Mouse (Mus musculus): ENCODE results near the gene Sema5b. TPM values are rescaled to one million over a fixed set of nuclear protein-coding genes. Genes with fewer than 3 reads are reported as not detected.

Sema5b gene
- polyA plus RNA-seq, 1 experiment from 2014 or later: 18.1 TPM

- no peak overlapping the region for H3K27ac ChIP-seq (ENCODE audit: low read depth, low read length)
- H3K9ac ChIP-seq (replicated peaks; ENCODE audit: low read depth, low read length): no peak overlapping the region
- H3K9me3 ChIP-seq (ENCODE audit: control insufficient read depth, low read length): no peaks in the 10 kb centered on the region
- no peak overlapping the region for H3K4me3 ChIP-seq (ENCODE audit: low read depth, low read length)
- peaks cover 32% of the 10 kb centered on the region; the same call in 1 of the 2 replicates for H3K4me1 ChIP-seq (ENCODE audit: control insufficient read depth, insufficient read depth, low read length)
- no peaks in the 10 kb centered on the region for H3K36me3 ChIP-seq (ENCODE audit: control insufficient read depth, insufficient read depth, low read length)
- no peaks in the 10 kb centered on the region for H3K27me3 ChIP-seq (ENCODE audit: control insufficient read depth, insufficient read depth, low read length)
- H3K4me2 ChIP-seq (ENCODE audit: low read depth, low read length): 0 out of 2 replicates have a peak overlapping the region, but pooled peaks have one; percentile 2
- ATAC-seq (ENCODE audit: low read depth): no peak
- 44% methylated on average over 15 of the region's 15 CpGs for WGBS
Measured at GRCm38 (mm10) chr16:35568225-35568880, 27.4 kb downstream of the Sema5b start.

- Histone ChIP-seq H3K4me3 (ENCODE audit: low read depth, low read length) (no peak overlapping the region), H3K9ac (replicated peaks; ENCODE audit: low read depth, low read length) (no peak overlapping the region), H3K4me1 (ENCODE audit: control insufficient read depth, insufficient read depth, low read length) (peaks cover 32% of the 10 kb centered on the region; the same call in 1 of the 2 replicates), H3K27me3 (ENCODE audit: control insufficient read depth, insufficient read depth, low read length) (no peaks in the 10 kb centered on the region), H3K4me2 (ENCODE audit: low read depth, low read length) (peak overlapping the region; percentile 16; the same call in 1 of the 2 replicates), H3K27ac (ENCODE audit: low read depth, low read length) (no peak overlapping the region), H3K9me3 (ENCODE audit: control insufficient read depth, low read length) (no peaks in the 10 kb centered on the region), H3K36me3 (ENCODE audit: control insufficient read depth, insufficient read depth, low read length) (no peaks in the 10 kb centered on the region)
- WGBS: 62% methylated on average over 2 of the region's 2 CpGs
- ATAC-seq (ENCODE audit: low read depth): no peak
Measured at GRCm38 (mm10) chr16:35569347-35569746, 28.4 kb downstream of the Sema5b start.

- WGBS: 20% methylated on average over 9 of the region's 9 CpGs
- Histone ChIP-seq H3K9ac (replicated peaks; ENCODE audit: low read depth, low read length) (no peak overlapping the region), H3K9me3 (ENCODE audit: control insufficient read depth, low read length) (no peaks in the 10 kb centered on the region), H3K4me1 (ENCODE audit: control insufficient read depth, insufficient read depth, low read length) (peaks cover 32% of the 10 kb centered on the region; the same call in 1 of the 2 replicates), H3K4me2 (ENCODE audit: low read depth, low read length) (peak overlapping the region; percentile 16; the same call in 1 of the 2 replicates), H3K27ac (ENCODE audit: low read depth, low read length) (no peak overlapping the region), H3K27me3 (ENCODE audit: control insufficient read depth, insufficient read depth, low read length) (no peaks in the 10 kb centered on the region), H3K36me3 (ENCODE audit: control insufficient read depth, insufficient read depth, low read length) (no peaks in the 10 kb centered on the region), H3K4me3 (ENCODE audit: low read depth, low read length) (no peak overlapping the region)
- peak; percentile 45; the same call in 1 of the 2 replicates for ATAC-seq (ENCODE audit: low read depth)
Measured at GRCm38 (mm10) chr16:35569758-35570157, 28.8 kb downstream of the Sema5b start.

- no peak for ATAC-seq (ENCODE audit: low read depth)
- Histone ChIP-seq H3K36me3 (ENCODE audit: control insufficient read depth, insufficient read depth, low read length) (no peaks in the 10 kb centered on the region), H3K4me1 (ENCODE audit: control insufficient read depth, insufficient read depth, low read length) (peaks cover 30% of the 10 kb centered on the region; the same call in 1 of the 2 replicates), H3K4me3 (ENCODE audit: low read depth, low read length) (no peak overlapping the region), H3K27me3 (ENCODE audit: control insufficient read depth, insufficient read depth, low read length) (no peaks in the 10 kb centered on the region), H3K4me2 (ENCODE audit: low read depth, low read length) (no peak overlapping the region), H3K27ac (ENCODE audit: low read depth, low read length) (no peak overlapping the region), H3K9ac (replicated peaks; ENCODE audit: low read depth, low read length) (no peak overlapping the region), H3K9me3 (ENCODE audit: control insufficient read depth, low read length) (no peaks in the 10 kb centered on the region)
- 58% methylated on average over 12 of the region's 12 CpGs for WGBS
Measured at GRCm38 (mm10) chr16:35570627-35571026, 29.7 kb downstream of the Sema5b start.

- Histone ChIP-seq H3K27ac (ENCODE audit: low read depth, low read length) (no peak overlapping the region), H3K4me2 (ENCODE audit: low read depth, low read length) (no peak overlapping the region), H3K9ac (replicated peaks; ENCODE audit: low read depth, low read length) (no peak overlapping the region), H3K4me3 (ENCODE audit: low read depth, low read length) (no peak overlapping the region), H3K9me3 (ENCODE audit: control insufficient read depth, low read length) (no peaks in the 10 kb centered on the region), H3K36me3 (ENCODE audit: control insufficient read depth, insufficient read depth, low read length) (no peaks in the 10 kb centered on the region), H3K4me1 (ENCODE audit: control insufficient read depth, insufficient read depth, low read length) (peaks cover 21% of the 10 kb centered on the region), H3K27me3 (ENCODE audit: control insufficient read depth, insufficient read depth, low read length) (no peaks in the 10 kb centered on the region)
- ATAC-seq (ENCODE audit: low read depth): no peak
- 95% methylated on average over 3 of the region's 3 CpGs for WGBS
Measured at GRCm38 (mm10) chr16:35573586-35573985, 32.6 kb downstream of the Sema5b start.

DNA sequence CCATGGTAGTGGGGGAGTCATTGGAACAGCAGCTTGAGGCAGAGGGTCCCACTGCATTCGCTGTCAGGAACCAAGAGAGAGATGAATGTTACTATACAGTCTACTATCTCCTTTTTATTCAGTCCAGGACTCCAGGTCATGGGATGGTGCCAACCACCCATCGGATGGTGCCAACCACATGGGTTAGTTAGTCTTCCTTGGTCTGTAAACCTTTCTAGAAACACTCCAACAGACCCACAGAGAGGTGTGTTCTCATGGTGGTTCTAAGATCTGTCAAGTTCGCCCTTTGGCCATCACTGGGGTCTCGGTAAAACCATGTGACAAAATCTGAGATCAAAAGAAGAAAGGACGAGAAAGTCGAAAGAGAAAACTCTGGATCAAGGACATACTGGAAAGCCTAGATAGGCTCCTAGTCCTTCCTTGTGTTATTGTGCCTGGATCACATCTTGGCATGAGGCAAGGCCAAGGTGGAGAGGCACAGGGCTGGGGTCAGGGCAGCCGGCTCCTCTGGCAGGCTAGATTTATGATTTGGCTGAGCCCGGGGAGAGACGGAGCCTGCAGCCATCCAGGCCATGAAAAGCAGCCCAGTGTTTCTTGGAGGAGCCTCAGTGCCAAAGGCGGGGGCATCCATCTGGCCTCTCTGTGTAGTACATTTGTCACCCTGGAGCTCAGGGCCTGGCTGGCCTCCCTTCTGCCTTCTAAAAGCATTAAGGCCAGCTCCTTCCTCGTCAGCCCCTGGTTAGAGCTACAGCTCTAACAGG, 36.4 kb downstream of the Sema5b start:
- Histone ChIP-seq H3K9me3 (ENCODE audit: control insufficient read depth, low read length) (no peaks in the 10 kb centered on the region), H3K9ac (replicated peaks; ENCODE audit: low read depth, low read length) (no peak overlapping the region), H3K36me3 (ENCODE audit: control insufficient read depth, insufficient read depth, low read length) (no peaks in the 10 kb centered on the region), H3K4me2 (ENCODE audit: low read depth, low read length) (no peak overlapping the region), H3K4me1 (ENCODE audit: control insufficient read depth, insufficient read depth, low read length) (peaks cover 17% of the 10 kb centered on the region), H3K27me3 (ENCODE audit: control insufficient read depth, insufficient read depth, low read length) (no peaks in the 10 kb centered on the region), H3K27ac (ENCODE audit: low read depth, low read length) (0 out of 2 replicates have a peak overlapping the region, but pooled peaks have one; percentile 16), H3K4me3 (ENCODE audit: low read depth, low read length) (no peak overlapping the region)
- no peak for ATAC-seq (ENCODE audit: low read depth)
- WGBS: 55% methylated on average over 11 of the region's 11 CpGs

GRCm38 (mm10) chr16:35581299-35581698, 40.4 kb downstream of the Sema5b start:
- Histone ChIP-seq H3K4me1 (ENCODE audit: control insufficient read depth, insufficient read depth, low read length) (peaks cover 21% of the 10 kb centered on the region), H3K27me3 (ENCODE audit: control insufficient read depth, insufficient read depth, low read length) (no peaks in the 10 kb centered on the region), H3K4me2 (ENCODE audit: low read depth, low read length) (no peak overlapping the region), H3K9me3 (ENCODE audit: control insufficient read depth, low read length) (no peaks in the 10 kb centered on the region), H3K9ac (replicated peaks; ENCODE audit: low read depth, low read length) (0 out of 2 replicates have a peak overlapping the region, but pooled peaks have one; percentile 2), H3K36me3 (ENCODE audit: control insufficient read depth, insufficient read depth, low read length) (no peaks in the 10 kb centered on the region), H3K27ac (ENCODE audit: low read depth, low read length) (peak overlapping the region; percentile 8), H3K4me3 (ENCODE audit: low read depth, low read length) (no peak overlapping the region)
- ATAC-seq (ENCODE audit: low read depth): peak; percentile 35; the same call in 1 of the 2 replicates
- 14% methylated on average over 7 of the region's 7 CpGs for WGBS

DNA sequence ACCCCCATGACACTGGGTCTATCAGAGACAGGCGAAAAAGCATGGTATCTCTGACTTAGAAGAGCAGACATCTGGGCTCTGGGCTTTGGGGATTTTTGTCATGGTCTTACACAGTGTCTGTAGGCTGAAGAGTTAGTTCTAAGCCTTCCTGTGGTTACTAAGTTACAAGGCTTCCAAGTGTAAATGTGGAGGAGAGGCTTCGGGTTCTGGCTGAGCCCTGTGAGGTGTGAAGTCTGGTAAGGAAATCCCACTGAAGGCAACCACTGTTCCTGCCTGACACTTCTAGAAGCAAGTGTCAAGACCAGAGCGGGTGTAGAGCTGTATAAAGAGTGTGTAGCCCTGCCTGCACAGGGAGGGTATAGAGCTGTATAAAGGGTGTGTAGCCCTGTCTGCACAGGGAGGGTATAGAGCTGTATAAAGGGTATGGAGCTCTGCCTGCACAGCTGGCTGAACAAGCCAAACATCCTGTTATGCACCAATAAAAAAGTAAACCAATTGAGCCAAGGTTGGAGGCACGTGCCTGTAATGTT, 42.7 kb downstream of the Sema5b start:
- no peak for ATAC-seq (ENCODE audit: low read depth)
- 67% methylated on average over 4 of the region's 4 CpGs for WGBS

More for the DNA sequence above, 42.7 kb downstream of the Sema5b start:
- H3K9me3 ChIP-seq (ENCODE audit: control insufficient read depth, low read length): no peaks in the 10 kb centered on the region
- no peak overlapping the region for H3K4me3 ChIP-seq (ENCODE audit: low read depth, low read length)
- H3K27ac ChIP-seq (ENCODE audit: low read depth, low read length): no peak overlapping the region
- no peak overlapping the region for H3K9ac ChIP-seq (replicated peaks; ENCODE audit: low read depth, low read length)
- no peak overlapping the region for H3K4me2 ChIP-seq (ENCODE audit: low read depth, low read length)
- no peaks in the 10 kb centered on the region for H3K27me3 ChIP-seq (ENCODE audit: control insufficient read depth, insufficient read depth, low read length)
- H3K36me3 ChIP-seq (ENCODE audit: control insufficient read depth, insufficient read depth, low read length): no peaks in the 10 kb centered on the region
- peaks cover 30% of the 10 kb centered on the region for H3K4me1 ChIP-seq (ENCODE audit: control insufficient read depth, insufficient read depth, low read length)
